Mouse (Mus musculus) intestine, postnatal 0 days (tissue): ENCODE measurements around the gene Plpp7. TPM values are rescaled to one million over a fixed set of nuclear protein-coding genes. Genes with fewer than 3 reads are reported as not detected.

Experiments
- ATAC-seq: fragments of 200-750 bp; cut with Nextera tagmentation; 2 replicates; pipeline ENCODE4 v1.8.0; 2017; ENCODE audit warnings: mild to moderate bottlenecking, moderate TSS enrichment, moderate library complexity
- H3K27ac ChIP-seq: fragments of 300-500 bp; sonication (generic); 2 replicates; pipeline ENCODE4 v1.5.1; 2014; ENCODE audit warnings: mild to moderate bottlenecking, low read depth, low read length, moderate library complexity
- H3K27me3 ChIP-seq: fragments of 300-500 bp; sonication (generic); replicated peaks from 2 replicates; pipeline ENCODE4 v1.6.1; 2014; ENCODE audit warnings: low read length, mixed read lengths; ENCODE audit not compliant: control insufficient read depth, insufficient read depth
- H3K36me3 ChIP-seq: fragments of 300-500 bp; sonication (generic); 2 replicates; pipeline ENCODE4 v1.6.1; 2014; ENCODE audit warnings: mild to moderate bottlenecking, moderate library complexity; ENCODE audit not compliant: control insufficient read depth, insufficient read depth
- H3K4me1 ChIP-seq: fragments of 300-500 bp; sonication (generic); replicated peaks from 2 replicates; pipeline ENCODE4 v1.6.1; 2014; ENCODE audit warnings: antibody characterized with exemption, low read length, mixed read lengths; ENCODE audit not compliant: control insufficient read depth, insufficient read depth
- H3K4me2 ChIP-seq: fragments of 300-500 bp; sonication (generic); replicated peaks from 2 replicates; pipeline ENCODE4 v1.6.1; 2014; ENCODE audit warnings: low read depth, mild to moderate bottlenecking, moderate library complexity
- H3K4me3 ChIP-seq: fragments of 300-500 bp; sonication (generic); 2 replicates; pipeline ENCODE4 v1.5.1; 2014; ENCODE audit warnings: low read depth, low read length
- H3K9ac ChIP-seq: fragments of 300-500 bp; sonication (generic); 2 replicates; pipeline ENCODE4 v1.6.1; 2014; ENCODE audit warnings: mild to moderate bottlenecking, low read depth, low read length
- H3K9me3 ChIP-seq: fragments of 300-500 bp; sonication (generic); 2 replicates; pipeline ENCODE4 v1.6.1; 2016; ENCODE audit warnings: mixed run types; ENCODE audit not compliant: control insufficient read depth
- CTCF ChIP-seq: sonication (generic); IDR thresholded peaks from 2 replicates; pipeline ENCODE4 v1.5.1; 2016; ENCODE audit warnings: low read depth, mild to moderate bottlenecking, control low read depth, antibody characterized with exemption, moderate library complexity
- WGBS: fragments of 180-500 bp; shearing (Covaris S2); extraction: QIAGEN DNeasy Blood & Tissue Kit; methylation state at CpG from one replicate; pipeline ENCODE4 v1.1.7; 2014; 5-methylcytosine and 5-hydroxymethylcytosine counted together
- polyA plus RNA-seq: library from polyadenylated mRNA; unstranded; fragments of >200 nt; fragmentation: Nextera tagmentation; extraction: Ambion mirVana; gene quantifications from 2 replicates; pipeline ENCODE4 v1.2.1, GENCODE M21; 2015

The Plpp7 gene
- polyA plus RNA-seq, 1 experiment from 2014 or later = 3.8 TPM

- H3K9me3 ChIP-seq = no peaks in the 10 kb centered on the region
- peak overlapping the region; percentile 95 for H3K9ac ChIP-seq
- peak; percentile 17; the same call in 1 of the 2 replicates for ATAC-seq
- WGBS = 14% methylated on average over 13 of the region's 13 CpGs
- no peak for TF ChIP-seq CTCF
- H3K4me2 ChIP-seq = peak overlapping the region; percentile 70
- peak overlapping the region; percentile 94 for H3K27ac ChIP-seq
- peaks cover 29% of the 10 kb centered on the region for H3K4me1 ChIP-seq
- peak overlapping the region; percentile 67 for H3K4me3 ChIP-seq
- H3K36me3 ChIP-seq = no peaks in the 10 kb centered on the region
- no peaks in the 10 kb centered on the region for H3K27me3 ChIP-seq
Observed at GRCm38 (mm10) chr2:32153041-32153790, 57.9 kb downstream of the Plpp7 start.

GRCm38 (mm10) chr2:32153791-32154119, 58.4 kb downstream of the Plpp7 start:
- 7% methylated on average over 4 of the region's 4 CpGs for WGBS
- no peaks in the 10 kb centered on the region for H3K27me3 ChIP-seq
- ATAC-seq = no peak
- TF ChIP-seq CTCF = no peak
- H3K9me3 ChIP-seq = no peaks in the 10 kb centered on the region
- no peaks in the 10 kb centered on the region for H3K36me3 ChIP-seq
- peak overlapping the region; percentile 67; the same call in 1 of the 2 replicates for H3K4me3 ChIP-seq
- H3K4me2 ChIP-seq = peak overlapping the region; percentile 70
- H3K4me1 ChIP-seq = peaks cover 32% of the 10 kb centered on the region
- H3K9ac ChIP-seq = 0 out of 2 replicates have a peak overlapping the region, but pooled peaks have one; percentile 41
- H3K27ac ChIP-seq = peak overlapping the region; percentile 94

GRCm38 (mm10) chr2:32154334-32154997, 59.1 kb downstream of the Plpp7 start:
- no peaks in the 10 kb centered on the region for H3K27me3 ChIP-seq
- no peak for TF ChIP-seq CTCF
- peak overlapping the region; percentile 70 for H3K4me2 ChIP-seq
- peak overlapping the region; percentile 67; the same call in 1 of the 2 replicates for H3K4me3 ChIP-seq
- peak; percentile 54 for ATAC-seq
- peak overlapping the region; percentile 94; the same call in 1 of the 2 replicates for H3K27ac ChIP-seq
- H3K9me3 ChIP-seq = no peaks in the 10 kb centered on the region
- no peaks in the 10 kb centered on the region for H3K36me3 ChIP-seq
- peaks cover 32% of the 10 kb centered on the region for H3K4me1 ChIP-seq
- H3K9ac ChIP-seq = 0 out of 2 replicates have a peak overlapping the region, but pooled peaks have one; percentile 41
- WGBS = 19% methylated on average over 9 of the region's 9 CpGs

GRCm38 (mm10) chr2:32154998-32155541, 59.7 kb downstream of the Plpp7 start:
- peak overlapping the region; percentile 7; the same call in 1 of the 2 replicates for H3K9ac ChIP-seq
- H3K36me3 ChIP-seq = no peaks in the 10 kb centered on the region; the same call in 1 of the 2 replicates
- H3K27ac ChIP-seq = 0 out of 2 replicates have a peak overlapping the region, but pooled peaks have one; percentile 94
- no peaks in the 10 kb centered on the region for H3K9me3 ChIP-seq
- no peaks in the 10 kb centered on the region for H3K27me3 ChIP-seq
- WGBS = 49% methylated on average over 7 of the region's 7 CpGs
- no peak for TF ChIP-seq CTCF
- H3K4me3 ChIP-seq = no peak overlapping the region
- peak overlapping the region; percentile 70 for H3K4me2 ChIP-seq
- peaks cover 32% of the 10 kb centered on the region for H3K4me1 ChIP-seq
- ATAC-seq = no peak

GRCm38 (mm10) chr2:32155614-32156013, 60.3 kb downstream of the Plpp7 start:
- Histone ChIP-seq H3K9ac (no peak overlapping the region), H3K9me3 (no peaks in the 10 kb centered on the region), H3K4me2 (no peak overlapping the region), H3K36me3 (no peaks in the 10 kb centered on the region; the same call in 1 of the 2 replicates), H3K27me3 (no peaks in the 10 kb centered on the region), H3K4me3 (no peak overlapping the region), H3K4me1 (peaks cover 32% of the 10 kb centered on the region), H3K27ac (no peak overlapping the region)
- 50% methylated on average over 6 of the region's 6 CpGs for WGBS
- no peak for TF ChIP-seq CTCF
- no peak for ATAC-seq

- no peak overlapping the region for H3K9ac ChIP-seq
Observed at GRCm38 (mm10) chr2:32156645-32157044, 61.3 kb downstream of the Plpp7 start.

More at GRCm38 (mm10) chr2:32156645-32157044, 61.3 kb downstream of the Plpp7 start:
- Histone ChIP-seq H3K27ac (no peak overlapping the region), H3K4me2 (no peak overlapping the region), H3K36me3 (no peaks in the 10 kb centered on the region; the same call in 1 of the 2 replicates), H3K27me3 (no peaks in the 10 kb centered on the region), H3K4me1 (peaks cover 32% of the 10 kb centered on the region), H3K9me3 (no peaks in the 10 kb centered on the region), H3K4me3 (no peak overlapping the region)
- no peak for TF ChIP-seq CTCF
- WGBS = 44% methylated on average over 10 of the region's 10 CpGs
- ATAC-seq = no peak
